Mouse (Mus musculus) kidney, embryonic 16.5 days (tissue): ENCODE results near the gene Gemin7. TPM values are rescaled to one million over a fixed set of nuclear protein-coding genes. Genes with fewer than 3 reads are reported as not detected.

ENCODE experiments used
- ATAC-seq: fragments of 200-750 bp; cut with Nextera tagmentation; 2 replicates; pipeline ENCODE4 v1.8.0; 2017; ENCODE audit warnings: moderate TSS enrichment; ENCODE audit not compliant: low FRiP score, low TSS enrichment
- H3K27ac ChIP-seq: fragments of 300-500 bp; sonication (generic); 2 replicates; pipeline ENCODE4 v1.5.1; 2014; ENCODE audit warnings: low read length
- H3K27me3 ChIP-seq: fragments of 300-500 bp; sonication (generic); 2 replicates; pipeline ENCODE4 v1.6.1; 2014; ENCODE audit warnings: low read length, control low read depth, mixed read lengths; ENCODE audit not compliant: insufficient read depth
- H3K36me3 ChIP-seq: fragments of 300-500 bp; sonication (generic); 2 replicates; pipeline ENCODE4 v1.6.1; 2014; ENCODE audit warnings: low read length, control low read depth, mixed read lengths; ENCODE audit not compliant: insufficient read depth
- H3K4me1 ChIP-seq: fragments of 300-500 bp; sonication (generic); 2 replicates; pipeline ENCODE4 v1.6.1; 2014; ENCODE audit warnings: low read length, control low read depth, mixed read lengths; ENCODE audit not compliant: insufficient read depth
- H3K4me2 ChIP-seq: fragments of 300-500 bp; sonication (generic); replicated peaks from 2 replicates; pipeline ENCODE4 v1.6.1; 2014; ENCODE audit warnings: low read depth, low read length
- H3K4me3 ChIP-seq: fragments of 300-500 bp; sonication (generic); 2 replicates; pipeline ENCODE4 v1.5.1; 2014; ENCODE audit warnings: mild to moderate bottlenecking, low read length
- H3K9ac ChIP-seq: fragments of 300-500 bp; sonication (generic); replicated peaks from 2 replicates; pipeline ENCODE4 v1.6.1; 2014; ENCODE audit warnings: low read length
- H3K9me3 ChIP-seq: fragments of 300-500 bp; sonication (generic); 2 replicates; pipeline ENCODE4 v1.6.1; 2016; ENCODE audit warnings: low read length, control low read depth
- WGBS: fragments of 180-500 bp; shearing (Covaris S2); extraction: QIAGEN DNeasy Blood & Tissue Kit; methylation state at CpG from one replicate; pipeline ENCODE4 v1.1.7; 2014; 5-methylcytosine and 5-hydroxymethylcytosine counted together
- polyA plus RNA-seq: library from polyadenylated mRNA; unstranded; fragments of >200 nt; fragmentation: Nextera tagmentation; extraction: Ambion mirVana; gene quantifications from 2 replicates; pipeline ENCODE4 v1.2.1, GENCODE M21; 2015

The Gemin7 gene
- polyA plus RNA-seq: 169 and 183 TPM in 2 replicates

GRCm38 (mm10) chr7:19577141-19577852 is at the start of gene Gemin7, which contains the start of gene Zfp296:
Gene Gemin7, minus strand, starts transcription at chr7:19577595.
Gene Zfp296, plus strand, starts transcription at chr7:19577287.
- peak within 1 kb of the TSS; percentile 55 for H3K9ac ChIP-seq
- H3K36me3 ChIP-seq: peaks cover 21% of the 10 kb centered on the region
- WGBS: under 1% methylated on average over 56 of the region's 56 CpGs
- H3K27me3 ChIP-seq: peaks cover 30% of the 10 kb centered on the region
- H3K4me3 ChIP-seq: peak within 1 kb of the TSS; percentile 50
- peak within 1 kb of the TSS; percentile 89 for H3K4me2 ChIP-seq
- peaks cover 22% of the 10 kb centered on the region for H3K4me1 ChIP-seq
- no peak within 1 kb of the TSS for H3K27ac ChIP-seq
- ATAC-seq: no peak
- H3K9me3 ChIP-seq: no peaks in the 10 kb centered on the region

GRCm38 (mm10) chr7:19623433-19623832 is 46.0 kb upstream of the Gemin7 start:
- H3K9ac ChIP-seq: no peak overlapping the region
- peaks cover 7% of the 10 kb centered on the region for H3K4me1 ChIP-seq
- no peaks in the 10 kb centered on the region for H3K9me3 ChIP-seq
- ATAC-seq: no peak
- WGBS: 65% methylated on average over 2 of the region's 2 CpGs
- H3K4me3 ChIP-seq: no peak overlapping the region
- no peaks in the 10 kb centered on the region for H3K36me3 ChIP-seq
- H3K27me3 ChIP-seq: no peaks in the 10 kb centered on the region
- H3K4me2 ChIP-seq: no peak overlapping the region
- H3K27ac ChIP-seq: no peak overlapping the region

GRCm38 (mm10) chr7:19622241-19622640 is 44.8 kb upstream of the Gemin7 start:
- WGBS: 18% methylated on average over 6 of the region's 6 CpGs
- no peak for ATAC-seq
- Histone ChIP-seq H3K4me2 (no peak overlapping the region), H3K27ac (no peak overlapping the region), H3K4me1 (peaks cover 7% of the 10 kb centered on the region), H3K4me3 (no peak overlapping the region), H3K36me3 (no peaks in the 10 kb centered on the region), H3K9ac (no peak overlapping the region), H3K27me3 (no peaks in the 10 kb centered on the region), H3K9me3 (no peaks in the 10 kb centered on the region)

GRCm38 (mm10) chr7:19620811-19621210 is 43.4 kb upstream of the Gemin7 start:
- no peaks in the 10 kb centered on the region for H3K36me3 ChIP-seq
- no peak for ATAC-seq
- no peak overlapping the region for H3K9ac ChIP-seq
- H3K4me1 ChIP-seq: peaks cover 7% of the 10 kb centered on the region
- H3K27ac ChIP-seq: no peak overlapping the region
- no peaks in the 10 kb centered on the region for H3K9me3 ChIP-seq
- no peaks in the 10 kb centered on the region for H3K27me3 ChIP-seq
- 94% methylated on average over 7 of the region's 7 CpGs for WGBS
- H3K4me3 ChIP-seq: no peak overlapping the region
- no peak overlapping the region for H3K4me2 ChIP-seq

- H3K4me2 ChIP-seq: peak overlapping the region; percentile 77
- H3K4me3 ChIP-seq: peak overlapping the region; percentile 46
- ATAC-seq: peak; percentile 89
- WGBS: 4% methylated on average over 35 of the region's 35 CpGs
- H3K27me3 ChIP-seq: no peaks in the 10 kb centered on the region
- H3K9ac ChIP-seq: peak overlapping the region; percentile 67
- H3K4me1 ChIP-seq: peaks cover 7% of the 10 kb centered on the region
- H3K36me3 ChIP-seq: no peaks in the 10 kb centered on the region
- H3K9me3 ChIP-seq: no peaks in the 10 kb centered on the region
- 0 out of 2 replicates have a peak overlapping the region, but pooled peaks have one; percentile 5 for H3K27ac ChIP-seq
Observed at GRCm38 (mm10) chr7:19619004-19619801, 41.8 kb upstream of the Gemin7 start.

- Histone ChIP-seq H3K27ac (no peak overlapping the region), H3K9ac (no peak overlapping the region), H3K36me3 (peaks cover 12% of the 10 kb centered on the region; the same call in 1 of the 2 replicates), H3K4me1 (peaks cover 7% of the 10 kb centered on the region), H3K4me3 (no peak overlapping the region), H3K9me3 (no peaks in the 10 kb centered on the region), H3K27me3 (no peaks in the 10 kb centered on the region), H3K4me2 (no peak overlapping the region)
- no peak for ATAC-seq
- 89% methylated on average over 12 of the region's 12 CpGs for WGBS
Observed at GRCm38 (mm10) chr7:19615036-19615577, 37.7 kb upstream of the Gemin7 start.

GRCm38 (mm10) chr7:19610969-19611368 is 33.6 kb upstream of the Gemin7 start:
- H3K9me3 ChIP-seq: no peaks in the 10 kb centered on the region
- H3K36me3 ChIP-seq: peaks cover 12% of the 10 kb centered on the region; the same call in 1 of the 2 replicates
- ATAC-seq: no peak
- H3K4me3 ChIP-seq: no peak overlapping the region
- whole genome bisulfite sequencing: 80% methylated on average over 5 of the region's 5 CpGs
- H3K4me2 ChIP-seq: no peak overlapping the region
- H3K27me3 ChIP-seq: no peaks in the 10 kb centered on the region
- no peak overlapping the region for H3K27ac ChIP-seq
- no peaks in the 10 kb centered on the region for H3K4me1 ChIP-seq
- H3K9ac ChIP-seq: no peak overlapping the region

- H3K9ac ChIP-seq: no peak overlapping the region
- no peaks in the 10 kb centered on the region for H3K9me3 ChIP-seq
- H3K36me3 ChIP-seq: peaks cover 12% of the 10 kb centered on the region; the same call in 1 of the 2 replicates
- WGBS: 90% methylated on average over 12 of the region's 12 CpGs
- H3K4me3 ChIP-seq: no peak overlapping the region
- no peaks in the 10 kb centered on the region for H3K4me1 ChIP-seq
- ATAC-seq: no peak
- H3K27me3 ChIP-seq: no peaks in the 10 kb centered on the region
- H3K27ac ChIP-seq: no peak overlapping the region
- H3K4me2 ChIP-seq: no peak overlapping the region
Observed at GRCm38 (mm10) chr7:19609641-19610332, 32.4 kb upstream of the Gemin7 start.

- Histone ChIP-seq H3K27me3 (no peaks in the 10 kb centered on the region), H3K4me3 (no peak overlapping the region), H3K4me1 (peaks cover 14% of the 10 kb centered on the region), H3K9ac (no peak overlapping the region), H3K4me2 (no peak overlapping the region), H3K36me3 (peaks cover 14% of the 10 kb centered on the region), H3K9me3 (no peaks in the 10 kb centered on the region), H3K27ac (no peak overlapping the region)
- ATAC-seq: no peak
- WGBS: 77% methylated on average over 5 of the region's 5 CpGs
Observed at GRCm38 (mm10) chr7:19607291-19607690, 29.9 kb upstream of the Gemin7 start.
